Comparison of ENCODE assay signal across 8 mouse cellular contexts in genomic region chr7:127363475-127363921, GRCm38 (mm10). TPM values are rescaled to one million over a fixed set of nuclear protein-coding genes. Genes with fewer than 3 reads are reported as not detected.
DNase-seq lines count a peak whose midpoint lies in the region; ATAC-seq and TF ChIP-seq lines count a peak whose summit lies in the region.

No protein-coding gene starts in this region.

- no peak for TF ChIP-seq POLR2A in olfactory bulb, adult 2 months (IDR thresholded peaks at IDR 0.05; ENCODE audit: insufficient read depth, low read depth, low read length)

- in situ Hi-C loops in ES-E14 (cut with MboI; ENCODE audit: low sequenced_read_pairs in 2 of 2, unreplicated experiment in 2 of 2), result no loop called here

- TF ChIP-seq CTCF in intestine, postnatal 0 days (IDR thresholded peaks at IDR 0.05; ENCODE audit: low read depth), result no peak
- TF ChIP-seq CTCF in olfactory bulb, adult 2 months (IDR thresholded peaks at IDR 0.05; ENCODE audit: insufficient read depth, low read depth, low read length), result no peak

- H3K27me3 ChIP-seq in embryonic facial prominence, embryonic 14.5 days (replicated peaks; ENCODE audit: control insufficient read depth, insufficient read depth, low read length), result peaks cover 12% of the 10 kb centered on the region; the same call in 1 of the 2 replicates
- no peaks in the 10 kb centered on the region for H3K27me3 ChIP-seq in intestine, postnatal 0 days (replicated peaks; ENCODE audit: control insufficient read depth, insufficient read depth, low read length)
- H3K27me3 ChIP-seq in liver, embryonic 15.5 days, result peaks cover 30% of the 10 kb centered on the region

- H3K4me1 ChIP-seq in ES-E14 (ENCODE audit: control insufficient read depth in 2 of 2, insufficient read depth in 2 of 2, low read length in 2 of 2, poor library complexity in 1 of 2), result peaks cover 0 to 4% of the 10 kb centered on the region in 2 experiments; a peak in 1 of 4 replicates
- H3K4me1 ChIP-seq in embryonic facial prominence, embryonic 14.5 days (ENCODE audit: control insufficient read depth, insufficient read depth, low read length), result peaks cover 5% of the 10 kb centered on the region; the same call in 1 of the 2 replicates
- 0 out of 2 replicates have a peak, but pooled peaks cover 3% of the 10 kb centered on the region for H3K4me1 ChIP-seq in intestine, postnatal 0 days (replicated peaks; ENCODE audit: control insufficient read depth, insufficient read depth, low read length)
- peaks cover 9% of the 10 kb centered on the region for H3K4me1 ChIP-seq in liver, embryonic 15.5 days (replicated peaks)
- H3K4me1 ChIP-seq in olfactory bulb, adult 2 months (ENCODE audit: control insufficient read depth, insufficient read depth, low read length), result peaks cover 10% of the 10 kb centered on the region

- no peaks in the 10 kb centered on the region for H3K9me3 ChIP-seq in ES-E14 (ENCODE audit: control insufficient read depth, insufficient read depth, low read depth, low read length)
- no peaks in the 10 kb centered on the region for H3K9me3 ChIP-seq in embryonic facial prominence, embryonic 14.5 days (ENCODE audit: control insufficient read depth, low read length)
- H3K9me3 ChIP-seq in intestine, postnatal 0 days (ENCODE audit: control insufficient read depth), result no peaks in the 10 kb centered on the region
- H3K9me3 ChIP-seq in liver, embryonic 15.5 days (replicated peaks), result no peaks in the 10 kb centered on the region

- H3K36me3 ChIP-seq in ES-E14 (ENCODE audit: control insufficient read depth, insufficient read depth, low read length, poor library complexity, severe bottlenecking), result no peaks in the 10 kb centered on the region
- H3K36me3 ChIP-seq in embryonic facial prominence, embryonic 14.5 days (ENCODE audit: control insufficient read depth, insufficient read depth, low read length), result no peaks in the 10 kb centered on the region
- H3K36me3 ChIP-seq in intestine, postnatal 0 days (ENCODE audit: control insufficient read depth, insufficient read depth), result 0 out of 2 replicates have a peak, but pooled peaks cover 3% of the 10 kb centered on the region
- H3K36me3 ChIP-seq in liver, embryonic 15.5 days (replicated peaks), result no peaks in the 10 kb centered on the region

- peak overlapping the region; percentile 49 for H3K9ac ChIP-seq in ES-E14 (ENCODE audit: insufficient read depth, low read depth, low read length, poor library complexity, severe bottlenecking)
- H3K9ac ChIP-seq in embryonic facial prominence, embryonic 14.5 days (ENCODE audit: low read depth, low read length), result peak overlapping the region; percentile 66
- H3K9ac ChIP-seq in intestine, postnatal 0 days (ENCODE audit: low read depth, low read length), result peak overlapping the region; percentile 58
- H3K9ac ChIP-seq in liver, embryonic 15.5 days, result peak overlapping the region; percentile 40; the same call in 1 of the 2 replicates

- no peak overlapping the region for H3K27ac ChIP-seq in ES-E14 (ENCODE audit: insufficient read depth, low read depth, low read length, poor library complexity, severe bottlenecking)
- H3K27ac ChIP-seq in embryonic facial prominence, embryonic 14.5 days (replicated peaks; ENCODE audit: low read depth, low read length), result no peak overlapping the region
- peak overlapping the region; percentile 78 for H3K27ac ChIP-seq in intestine, postnatal 0 days (ENCODE audit: low read depth, low read length)
- H3K27ac ChIP-seq in liver, embryonic 15.5 days (replicated peaks), result no peak overlapping the region
- no peak overlapping the region for H3K27ac ChIP-seq in olfactory bulb, adult 2 months (ENCODE audit: insufficient read depth, low read depth, low read length)

- H3K4me2 ChIP-seq in embryonic facial prominence, embryonic 14.5 days (ENCODE audit: low read depth, low read length), result peak overlapping the region; percentile 77
- H3K4me2 ChIP-seq in intestine, postnatal 0 days (replicated peaks; ENCODE audit: low read depth), result peak overlapping the region; percentile 66
- H3K4me2 ChIP-seq in liver, embryonic 15.5 days, result peak overlapping the region; percentile 57

- no peak for ATAC-seq in embryonic facial prominence, embryonic 14.5 days (ENCODE audit: low read depth)
- no peak for ATAC-seq in intestine, postnatal 0 days
- no peak for ATAC-seq in liver, embryonic 15.5 days (ENCODE audit: insufficient read depth)

- DNase-seq in ES-E14 (ENCODE audit: low read depth, low spot score), result no peak
- DNase-seq in ZHBTc4 (ENCODE audit: low read depth, low spot score), result peak; percentile 32
- peak; percentile 27 for DNase-seq in embryonic facial prominence, embryonic 14.5 days (ENCODE audit: low spot score)
- DNase-seq in layer of hippocampus, adult 11-12 months (ENCODE audit: low spot score), result no peak
- DNase-seq in spleen, adult 12 weeks (ENCODE audit: low spot score), result no peak

- H3K4me3 ChIP-seq in ES-E14 (ENCODE audit: insufficient read depth in 1 of 2, low read depth in 1 of 2, low read length in 2 of 2, poor library complexity in 1 of 2, severe bottlenecking in 1 of 2), result peak overlapping the region; percentile 48 to 59
- H3K4me3 ChIP-seq in embryonic facial prominence, embryonic 14.5 days (ENCODE audit: low read depth, low read length), result peak overlapping the region; percentile 37
- H3K4me3 ChIP-seq in intestine, postnatal 0 days (ENCODE audit: low read depth, low read length), result peak overlapping the region; percentile 36
- peak overlapping the region; percentile 27 for H3K4me3 ChIP-seq in liver, embryonic 15.5 days (replicated peaks)
- H3K4me3 ChIP-seq in olfactory bulb, adult 2 months (ENCODE audit: insufficient read depth, low read depth, low read length), result peak overlapping the region; percentile 23

- WGBS in embryonic facial prominence, embryonic 14.5 days, result 2% methylated on average over 24 of the region's 24 CpGs
- 6% methylated on average over 24 of the region's 24 CpGs for whole genome bisulfite sequencing in intestine, postnatal 0 days
- WGBS in liver, embryonic 15.5 days (ENCODE audit: insufficient replicate concordance), result 15% methylated on average over 24 of the region's 24 CpGs
- WGBS in olfactory bulb, adult 2 months, result 17% methylated on average over 24 of the region's 24 CpGs

TF ChIP-seq in ES-E14, 5 proteins besides CTCF, POLR2A, EP300 and RAD21:
- TF ChIP-seq MAFK (IDR thresholded peaks at IDR 0.05; ENCODE audit: insufficient read depth, low read depth, low read length) (no peak), ZC3H11A (IDR thresholded peaks at IDR 0.05; ENCODE audit: borderline replicate concordance, low read depth, low read length) (no peak), HCFC1 (IDR thresholded peaks at IDR 0.05; ENCODE audit: borderline replicate concordance, insufficient read depth, low read length) (no peak), CHD2 (IDR thresholded peaks at IDR 0.05; ENCODE audit: low read depth, low read length) (no peak), ZNF384 (IDR thresholded peaks at IDR 0.05; ENCODE audit: low read depth, low read length) (no peak)

RNA-seq across cellular contexts. Expression of gene Zfp747, which starts 12.4 kb away (rescaled TPM):
- 8.7 and 9.0 TPM in 2 replicates for total RNA-seq in ES-E14 (2012; rRNA removed)
- 4.9 and 7.3 TPM in 2 replicates for polyA plus RNA-seq in embryonic facial prominence, embryonic 14.5 days (2014; fragmentation: Nextera tagmentation; extraction: Ambion mirVana)
- 7.3 and 9.0 TPM in 2 replicates for polyA plus RNA-seq in intestine, postnatal 0 days (2015; fragmentation: Nextera tagmentation; extraction: Ambion mirVana)
- polyA plus RNA-seq in liver, embryonic 15.5 days (2015; fragmentation: Nextera tagmentation; extraction: Ambion mirVana), result 1.8 and 2.3 TPM in 2 replicates
- polyA plus RNA-seq in olfactory bulb, adult 2 months (2012; ENCODE audit: insufficient read depth, insufficient read length, low replicate concordance, missing spikeins), result not detected in 2 replicates

RNA-seq across cellular contexts. Expression of gene Zfp768, which starts 18.1 kb away (rescaled TPM):
- 3.5 and 4.4 TPM in 2 replicates for total RNA-seq in ES-E14 (2012; rRNA removed)
- 5.2 and 5.9 TPM in 2 replicates for polyA plus RNA-seq in embryonic facial prominence, embryonic 14.5 days (2014; fragmentation: Nextera tagmentation; extraction: Ambion mirVana)
- polyA plus RNA-seq in intestine, postnatal 0 days (2015; fragmentation: Nextera tagmentation; extraction: Ambion mirVana), result 16.3 and 18.0 TPM in 2 replicates
- polyA plus RNA-seq in liver, embryonic 15.5 days (2015; fragmentation: Nextera tagmentation; extraction: Ambion mirVana), result 3.1 and 4.4 TPM in 2 replicates
- polyA plus RNA-seq in olfactory bulb, adult 2 months (2012; ENCODE audit: insufficient read depth, insufficient read length, low replicate concordance, missing spikeins), result not detected in 2 replicates

RNA-seq across cellular contexts. Expression of gene 9130019O22Rik, which starts 23.5 kb away (rescaled TPM):
- total RNA-seq in ES-E14 (2012; rRNA removed), result 4.1 and 4.2 TPM in 2 replicates
- polyA plus RNA-seq in embryonic facial prominence, embryonic 14.5 days (2014; fragmentation: Nextera tagmentation; extraction: Ambion mirVana), result 5.7 and 5.9 TPM in 2 replicates
- 4.7 and 5.8 TPM in 2 replicates for polyA plus RNA-seq in intestine, postnatal 0 days (2015; fragmentation: Nextera tagmentation; extraction: Ambion mirVana)
- 1.2 and 1.5 TPM in 2 replicates for polyA plus RNA-seq in liver, embryonic 15.5 days (2015; fragmentation: Nextera tagmentation; extraction: Ambion mirVana)
- not detected in 2 replicates for polyA plus RNA-seq in olfactory bulb, adult 2 months (2012; ENCODE audit: insufficient read depth, insufficient read length, low replicate concordance, missing spikeins)

RNA-seq across cellular contexts. Expression of gene E430018J23Rik, which starts 29.9 kb away (rescaled TPM):
- 2.5 and 3.2 TPM in 2 replicates for total RNA-seq in ES-E14 (2012; rRNA removed)
- polyA plus RNA-seq in embryonic facial prominence, embryonic 14.5 days (2014; fragmentation: Nextera tagmentation; extraction: Ambion mirVana), result 5.6 and 6.7 TPM in 2 replicates
- polyA plus RNA-seq in intestine, postnatal 0 days (2015; fragmentation: Nextera tagmentation; extraction: Ambion mirVana), result 6.8 and 8.0 TPM in 2 replicates
- polyA plus RNA-seq in liver, embryonic 15.5 days (2015; fragmentation: Nextera tagmentation; extraction: Ambion mirVana), result 1.3 and 1.5 TPM in 2 replicates
- polyA plus RNA-seq in olfactory bulb, adult 2 months (2012; ENCODE audit: insufficient read depth, insufficient read length, low replicate concordance, missing spikeins), result not detected in 2 replicates

RNA-seq across cellular contexts. Expression of gene Zfp764, which starts 43.1 kb away (rescaled TPM):
- 3.3 and 4.2 TPM in 2 replicates for total RNA-seq in ES-E14 (2012; rRNA removed)
- polyA plus RNA-seq in embryonic facial prominence, embryonic 14.5 days (2014; fragmentation: Nextera tagmentation; extraction: Ambion mirVana), result 6.8 and 8.3 TPM in 2 replicates
- polyA plus RNA-seq in intestine, postnatal 0 days (2015; fragmentation: Nextera tagmentation; extraction: Ambion mirVana), result 4.8 and 5.2 TPM in 2 replicates
- 1.3 and 1.7 TPM in 2 replicates for polyA plus RNA-seq in liver, embryonic 15.5 days (2015; fragmentation: Nextera tagmentation; extraction: Ambion mirVana)
- not detected in 2 replicates for polyA plus RNA-seq in olfactory bulb, adult 2 months (2012; ENCODE audit: insufficient read depth, insufficient read length, low replicate concordance, missing spikeins)

Comparison
In these comparisons a context has a peak if more than half of its experiments do, and no peak if none do; other contexts are left out.
1. DNase-seq: peak in ZHBTc4 (single experiment) and embryonic facial prominence, embryonic 14.5 days (single experiment); none in ES-E14 (single experiment), layer of hippocampus, adult 11-12 months (single experiment) and spleen, adult 12 weeks (single experiment).
2. Peak in every context shown above with its lines, with median percentiles within 50 percentile points of each other: H3K4me3 ChIP-seq, H3K9ac ChIP-seq and H3K4me2 ChIP-seq.